Mouse (Mus musculus): ENCODE measurements at regions not wholly inside any gene's neighbourhood (a gene's known extent, or its start where the extent isn't known, plus 50 kb on each side); places are given as distances from the start of the nearest gene placed in this dataset.

GRCm38 (mm10) chr9:68201031-68201430, 360.8 kb downstream of the Vps13c start:
- TF ChIP-seq CTCF (IDR thresholded peaks at IDR 0.05; ENCODE audit: low read depth), result no peak
- TF ChIP-seq EP300 (IDR thresholded peaks at IDR 0.05; ENCODE audit: low read depth), result no peak

Measured in heart, postnatal 0 days (tissue).